Mouse (Mus musculus) right cerebral cortex, postnatal 14 days (tissue): ENCODE results near the gene Lrp6.

Source experiments
- DNase-seq: peaks from one replicate; pipeline ENCODE4 v3.0.0; 2022

Lrp6 gene

DNA sequence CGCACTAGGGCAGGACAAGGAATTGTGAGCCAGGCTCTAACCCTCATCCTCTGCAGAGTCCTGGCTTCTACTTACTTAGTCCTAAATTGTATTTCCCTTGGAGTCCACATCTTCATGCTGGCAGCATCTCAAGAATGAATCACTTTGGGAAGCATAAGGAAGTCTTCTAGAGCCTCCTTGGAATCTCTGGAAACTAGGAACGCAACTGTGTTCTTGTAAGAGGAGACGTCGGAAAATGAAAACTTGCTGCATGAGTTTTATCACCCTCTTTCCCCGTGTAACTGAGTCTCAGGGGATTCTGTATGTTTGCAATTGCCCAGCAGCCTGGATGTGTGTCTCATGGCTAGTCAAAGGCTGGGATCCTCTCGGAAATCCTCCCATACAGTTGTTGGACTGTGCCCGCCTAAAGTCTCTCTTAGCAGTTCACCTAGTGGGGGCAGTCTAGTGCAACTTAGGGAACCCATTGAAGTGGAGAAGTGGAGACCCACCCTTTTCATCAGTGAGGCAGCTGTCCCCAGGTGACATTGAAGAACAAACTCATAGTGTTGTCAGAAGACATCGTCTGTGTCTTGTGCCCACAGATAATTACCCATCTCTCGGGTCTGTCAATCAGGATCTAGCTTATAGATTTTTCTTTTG, 136.5 kb downstream of the Lrp6 start:
- DNase-seq, result no peak

DNA sequence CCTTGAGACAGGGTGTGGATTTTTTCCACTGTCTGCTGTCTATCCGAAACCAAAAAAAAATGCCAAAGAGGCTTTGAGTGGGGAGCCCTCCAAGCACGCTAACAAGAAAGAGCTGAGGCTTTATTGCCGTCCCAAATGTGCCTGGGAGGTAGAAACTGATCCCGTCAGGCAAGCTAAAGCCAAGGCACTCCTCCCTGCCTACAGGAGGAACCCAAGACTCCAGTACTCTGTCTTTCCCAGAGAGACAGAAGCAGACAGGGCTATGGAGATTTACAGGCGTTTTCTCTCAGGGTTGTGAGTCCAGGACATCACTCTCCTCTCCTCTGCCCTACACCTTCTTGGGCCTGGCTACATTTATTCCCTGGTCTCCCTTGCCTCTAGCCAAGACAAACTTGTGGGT, 138.3 kb downstream of the Lrp6 start:
- DNase-seq, result no peak

DNA sequence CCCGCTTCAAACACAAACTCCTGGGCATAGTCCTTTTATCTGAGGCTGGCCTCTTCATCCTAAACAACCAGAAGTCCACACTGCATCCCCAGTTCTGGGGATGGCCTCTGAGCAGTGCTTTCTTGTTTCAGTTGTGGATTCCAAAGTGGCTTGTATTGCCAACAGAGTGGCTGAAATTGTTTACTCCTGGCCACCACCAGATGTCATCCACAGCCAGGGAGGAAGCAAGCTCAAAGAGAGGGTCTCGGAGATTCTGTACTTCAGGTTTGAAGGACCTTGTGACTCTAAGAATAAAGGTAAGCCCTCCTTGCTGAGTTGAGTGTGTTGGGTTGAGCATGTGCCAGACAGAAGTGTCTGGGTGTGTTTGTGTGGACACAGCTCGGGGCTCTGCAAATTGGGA, 139.6 kb downstream of the Lrp6 start:
- no peak for DNase-seq

DNA sequence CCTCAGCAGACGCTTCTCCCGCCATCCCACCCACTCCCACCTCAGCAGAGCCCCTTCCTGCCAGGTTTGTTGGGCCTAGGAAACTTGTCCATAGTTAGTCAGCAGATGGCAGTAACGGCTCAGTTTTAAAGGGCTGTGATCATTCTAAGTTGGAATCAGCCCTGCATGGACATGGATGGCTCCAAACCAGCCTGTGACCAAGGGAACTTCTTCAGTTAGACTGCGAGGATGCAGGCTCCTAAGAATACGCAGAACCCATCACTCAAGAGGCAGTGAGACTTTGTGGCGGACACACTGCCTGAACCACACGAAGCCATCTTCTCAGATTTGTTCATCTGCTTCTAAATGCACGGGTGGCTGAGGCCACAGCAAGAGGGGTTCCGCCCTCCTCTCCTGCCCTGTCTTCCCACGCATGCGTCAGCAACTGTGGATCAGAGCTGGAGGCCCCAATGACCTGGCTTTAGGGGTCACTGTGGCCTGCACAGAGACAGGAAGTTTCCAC, 141.5 kb downstream of the Lrp6 start:
- peak; percentile 52 for DNase-seq

DNA sequence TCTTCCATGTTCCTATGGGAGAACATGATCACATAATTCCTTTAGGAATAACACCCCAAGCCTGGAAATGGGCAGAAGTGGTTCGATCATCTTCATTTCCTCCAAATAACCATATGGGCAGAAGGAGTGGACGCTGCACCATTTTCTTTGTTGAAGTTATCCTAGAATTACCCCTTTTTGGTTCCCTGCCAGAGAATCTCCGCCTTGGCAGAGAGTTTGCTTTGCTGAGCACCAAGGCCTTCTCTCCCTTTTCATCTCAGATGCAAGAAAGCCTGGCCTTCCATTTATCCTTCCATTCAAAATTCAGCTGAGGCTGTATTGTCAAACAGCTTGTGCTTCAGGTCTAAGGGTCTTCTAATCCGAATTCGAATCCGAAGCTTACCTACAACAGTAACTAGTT, 144.8 kb downstream of the Lrp6 start:
- DNase-seq, result no peak

DNA sequence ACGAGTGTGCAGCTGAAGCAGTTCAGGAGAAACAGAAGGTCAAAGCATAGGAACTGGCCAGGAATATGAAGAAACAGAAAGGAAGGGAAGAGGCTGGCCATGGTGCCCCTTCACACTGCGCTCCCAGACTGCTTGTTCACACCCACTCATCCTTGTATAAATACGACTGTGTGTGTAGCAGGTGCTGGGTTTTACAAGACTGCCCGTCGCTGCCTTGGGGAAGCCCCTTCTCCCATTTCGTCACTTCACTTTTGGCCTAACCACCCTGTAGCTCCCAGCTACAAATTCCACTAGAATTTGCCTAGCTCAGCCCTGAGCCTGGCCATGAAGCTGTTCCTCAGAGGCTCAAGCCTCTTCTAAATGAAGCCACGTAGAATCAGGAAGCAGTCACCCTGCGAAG, 146.4 kb downstream of the Lrp6 start:
- no peak for DNase-seq

DNA sequence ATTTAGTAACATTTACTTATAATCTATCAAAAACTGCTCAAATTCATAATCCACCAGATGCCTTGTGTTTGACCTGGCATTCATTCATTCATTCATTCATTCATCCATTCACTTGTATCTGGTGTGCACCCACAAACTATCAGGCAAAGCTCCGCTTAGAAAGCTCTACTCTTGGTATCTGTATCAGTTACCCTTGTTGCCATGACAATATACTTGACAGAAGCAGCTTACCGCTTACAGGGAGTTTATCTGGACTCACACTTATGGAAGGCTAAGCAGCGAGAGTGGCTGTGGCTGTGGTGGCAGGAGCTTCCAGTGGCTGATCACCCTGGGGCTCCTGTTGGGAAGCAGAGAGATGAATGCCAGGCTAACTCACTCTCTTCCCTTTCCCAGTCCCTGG, 148.9 kb downstream of the Lrp6 start:
- DNase-seq, result no peak

DNA sequence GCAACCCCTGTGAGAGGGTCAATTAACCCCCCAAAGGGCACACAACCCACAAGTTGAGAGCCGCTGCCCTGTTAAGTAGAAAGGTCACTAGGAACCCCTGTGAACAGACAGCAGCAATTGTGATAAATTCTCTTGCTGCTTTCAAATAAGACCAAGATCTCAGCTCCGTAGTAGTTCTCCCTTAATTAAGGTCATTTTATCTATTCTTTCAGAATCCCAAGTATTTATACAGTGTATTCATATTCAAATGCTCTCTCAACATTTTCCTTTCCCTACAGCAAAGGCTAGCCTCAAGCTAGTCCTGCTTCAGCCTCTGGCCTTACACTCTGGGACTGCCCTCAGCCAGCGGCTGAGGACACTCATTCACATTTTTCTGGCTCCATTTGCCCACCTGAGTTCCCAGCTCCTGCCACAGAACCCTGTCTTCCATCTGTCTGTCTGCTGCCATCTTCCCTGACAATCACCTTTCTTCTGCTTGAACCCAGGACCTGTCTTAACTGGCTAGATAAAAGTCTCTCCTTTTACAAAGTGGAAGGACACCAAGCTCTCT, 150.1 kb downstream of the Lrp6 start:
- no peak for DNase-seq

DNA sequence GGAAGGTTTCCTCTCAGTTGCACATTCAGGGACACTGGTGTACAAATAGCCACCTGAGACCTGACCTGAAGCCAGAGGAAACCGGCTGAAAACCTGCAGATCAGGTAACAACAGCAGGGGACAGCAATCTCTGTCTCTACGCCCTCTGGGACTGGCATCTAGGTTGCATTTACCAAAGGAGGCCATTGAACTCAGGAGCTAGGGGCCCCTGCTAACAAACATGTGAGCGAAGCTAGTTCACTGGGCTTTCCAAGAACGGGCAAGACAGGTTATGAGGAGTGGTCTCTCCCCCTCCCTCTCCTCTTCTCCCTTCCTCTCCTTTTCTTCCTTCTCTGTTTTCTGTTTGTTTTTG, 152.3 kb downstream of the Lrp6 start:
- DNase-seq, result no peak

DNA sequence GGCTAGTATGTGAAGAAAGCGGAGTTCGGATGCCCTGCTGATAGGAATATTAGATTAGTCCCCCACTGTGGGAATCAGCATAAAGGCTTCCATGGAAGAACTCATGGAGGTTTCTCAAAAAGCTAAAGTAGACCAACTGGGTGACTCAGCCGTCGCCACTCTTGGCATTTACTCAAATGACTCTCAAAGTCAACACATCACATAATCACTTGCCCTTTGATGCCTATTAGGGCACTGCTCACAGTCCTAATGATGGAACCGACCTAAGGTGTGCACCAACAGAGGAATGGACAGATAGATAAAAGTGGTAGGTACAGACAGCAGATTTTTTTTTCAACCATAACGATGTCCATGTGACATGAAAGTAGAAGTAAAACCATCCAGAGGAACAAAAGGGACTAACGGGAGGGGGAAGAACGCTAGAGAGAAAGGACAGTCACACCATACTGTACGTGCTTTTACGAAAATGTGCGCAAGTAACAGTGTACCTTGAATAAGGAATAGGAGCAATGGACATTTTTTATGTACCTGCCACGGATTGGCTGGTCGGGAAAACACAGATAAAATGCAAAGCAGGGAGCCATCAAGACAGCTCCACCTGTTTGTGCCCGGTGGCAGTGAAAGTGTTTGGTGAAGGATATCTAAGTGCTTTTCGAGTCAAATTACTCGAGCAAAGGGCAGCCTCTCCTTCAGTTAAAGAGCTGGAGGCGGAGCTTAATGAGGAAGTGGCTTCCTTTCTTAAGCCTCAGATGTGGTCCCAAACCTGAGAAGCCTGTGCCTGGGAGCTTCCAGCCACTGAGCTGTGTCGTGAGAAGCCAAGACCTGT, 152.8 kb downstream of the Lrp6 start:
- no peak for DNase-seq

DNA sequence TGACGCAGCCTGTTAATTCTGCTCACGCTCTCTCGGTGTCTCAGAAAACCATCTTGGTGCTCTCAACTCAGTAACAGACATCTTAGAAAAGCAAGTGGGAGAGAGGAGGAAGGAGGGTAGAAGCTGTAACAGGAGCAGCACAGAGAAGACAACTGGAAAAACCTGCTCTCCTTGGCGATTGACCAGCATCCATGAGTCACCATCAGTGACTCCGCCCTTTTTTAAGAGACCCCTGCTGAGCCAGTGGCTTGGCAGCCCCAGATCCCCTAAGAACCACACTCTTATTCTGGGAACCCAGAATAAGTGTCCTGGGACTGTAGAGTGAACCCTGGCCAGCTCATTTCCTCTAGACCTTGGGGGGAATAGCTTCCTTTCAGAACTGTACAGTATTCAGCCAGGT, 159.5 kb downstream of the Lrp6 start:
- no peak for DNase-seq

DNA sequence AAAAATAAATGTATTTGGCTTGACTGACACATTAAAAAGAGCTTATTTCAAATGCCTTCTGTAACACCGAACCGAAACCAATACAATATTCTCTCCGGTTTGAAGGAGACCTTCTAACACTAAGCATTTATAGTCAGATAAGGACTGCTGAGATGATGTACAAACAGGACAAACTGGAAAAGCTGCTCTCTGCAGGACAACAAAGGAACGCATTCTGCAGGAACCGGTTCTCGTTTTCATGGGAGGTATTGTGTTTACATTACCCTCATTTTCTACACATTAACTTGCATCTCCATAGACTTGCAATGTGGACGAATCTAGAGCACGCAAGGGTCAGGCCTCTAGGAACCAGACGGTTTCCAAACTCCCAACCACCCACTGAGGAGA, 163.1 kb downstream of the Lrp6 start:
- DNase-seq, result no peak

DNA sequence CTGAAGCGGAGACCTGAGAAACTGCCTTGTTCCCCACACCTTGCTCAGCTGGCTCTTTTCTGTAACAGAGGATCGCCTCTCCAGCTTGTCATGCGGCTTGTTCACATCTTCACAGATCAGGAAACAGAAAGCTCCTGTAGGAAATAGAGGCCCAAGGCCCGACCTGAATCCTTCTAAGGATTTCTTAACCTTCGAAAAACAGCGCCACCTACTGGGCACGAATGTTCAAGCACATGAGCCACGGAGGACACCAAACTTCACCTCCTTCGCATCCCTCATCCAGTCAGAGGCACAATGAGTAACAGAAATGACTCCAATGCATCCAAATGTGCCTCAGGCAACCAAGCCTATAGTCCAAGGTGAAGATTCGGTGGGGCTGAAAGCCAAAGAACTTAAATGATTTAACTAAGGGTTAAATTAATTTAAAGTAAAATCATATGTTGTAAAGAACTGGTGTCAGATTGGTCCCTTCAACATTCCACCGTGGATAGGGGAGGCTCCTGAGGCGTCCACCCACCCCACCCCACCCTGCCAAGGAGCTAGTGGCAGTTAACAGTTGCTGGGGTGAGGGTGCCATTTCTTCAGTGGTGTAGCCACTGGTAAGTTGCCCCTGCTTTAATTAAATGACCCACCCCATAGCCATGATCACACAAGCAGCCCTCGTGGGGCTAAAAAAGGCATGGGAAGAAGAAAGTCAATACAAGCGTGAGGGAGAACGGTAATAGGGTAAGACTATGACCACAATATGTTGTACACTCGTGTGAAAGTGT, 163.7 kb downstream of the Lrp6 start:
- DNase-seq, result peak; percentile 80
